Mouse (Mus musculus) brain, embryonic 14.5 days (tissue): Measurements from ENCODE around the gene Asic4.

ENCODE experiments used
- CTCF ChIP-seq: fragments of 200-500 bp; IDR thresholded peaks from 2 replicates; pipeline ENCODE4 v1.5.1; 2012; ENCODE audit warnings: inconsistent platforms, mild to moderate bottlenecking, moderate library complexity, borderline replicate concordance; ENCODE audit not compliant: insufficient read depth, insufficient read length; ENCODE audit errors: extremely low read depth
- POLR2A ChIP-seq: fragments of 200-500 bp; IDR thresholded peaks from 2 replicates; pipeline ENCODE4 v1.6.1; 2012; ENCODE audit warnings: mild to moderate bottlenecking, inconsistent platforms, borderline replicate concordance; ENCODE audit not compliant: poor library complexity, insufficient read depth, insufficient read length, severe bottlenecking; ENCODE audit errors: extremely low read depth

GRCm38 (mm10) chr1:75505159-75505955 lies 55.1 kb downstream of the Asic4 start:
- TF ChIP-seq POLR2A (peak; percentile 72), CTCF (no peak)
